Mouse (Mus musculus) stomach, postnatal 0 days (tissue): Measurements from ENCODE around the gene Ddi2. TPM values are rescaled to one million over a fixed set of nuclear protein-coding genes. Genes with fewer than 3 reads are reported as not detected.

Experiments used
- ATAC-seq: fragments of 200-750 bp; cut with Nextera tagmentation; 2 replicates; pipeline ENCODE4 v1.8.0; 2017; ENCODE audit not compliant: low FRiP score, low TSS enrichment
- DNase-seq: peaks from one replicate; pipeline ENCODE4 v3.0.0-alpha.2; 2016; ENCODE audit warnings: low spot score
- H3K27ac ChIP-seq: fragments of 300-500 bp; sonication (generic); replicated peaks from 2 replicates; pipeline ENCODE4 v1.5.1; 2014; ENCODE audit warnings: mild to moderate bottlenecking, control low read depth
- H3K27me3 ChIP-seq: fragments of 300-500 bp; sonication (generic); 2 replicates; pipeline ENCODE4 v1.6.1; 2014; ENCODE audit warnings: low read length; ENCODE audit not compliant: control insufficient read depth, insufficient read depth
- H3K36me3 ChIP-seq: fragments of 300-500 bp; sonication (generic); 2 replicates; pipeline ENCODE4 v1.6.1; 2014; ENCODE audit warnings: low read length, mixed read lengths; ENCODE audit not compliant: control insufficient read depth, insufficient read depth
- H3K4me1 ChIP-seq: fragments of 300-500 bp; sonication (generic); replicated peaks from 2 replicates; pipeline ENCODE4 v1.6.1; 2014; ENCODE audit warnings: antibody characterized with exemption; ENCODE audit not compliant: control insufficient read depth, insufficient read depth
- H3K4me2 ChIP-seq: fragments of 300-500 bp; sonication (generic); replicated peaks from 2 replicates; pipeline ENCODE4 v1.6.1; 2014; ENCODE audit warnings: low read depth, mild to moderate bottlenecking, control low read depth, moderate library complexity
- H3K4me3 ChIP-seq: fragments of 300-500 bp; sonication (generic); 2 replicates; pipeline ENCODE4 v1.5.1; 2014; ENCODE audit warnings: low read depth, low read length, control low read depth
- H3K9ac ChIP-seq: fragments of 300-500 bp; sonication (generic); 2 replicates; pipeline ENCODE4 v1.6.1; 2014; ENCODE audit warnings: mild to moderate bottlenecking, low read length, control low read depth, mixed read lengths
- H3K9me3 ChIP-seq: fragments of 300-500 bp; sonication (generic); 2 replicates; pipeline ENCODE4 v1.6.1; 2016; ENCODE audit warnings: low read length; ENCODE audit not compliant: control insufficient read depth
- CTCF ChIP-seq: IDR thresholded peaks from 2 replicates; pipeline ENCODE4 v1.5.1; 2016; ENCODE audit warnings: antibody characterized with exemption, low read depth, mild to moderate bottlenecking, moderate library complexity
- EP300 ChIP-seq: optimal IDR thresholded peaks from 2 replicates; pipeline ENCODE3; 2016; ENCODE audit warnings: antibody characterized with exemption
- WGBS: fragments of 180-500 bp; shearing (Covaris S2); extraction: QIAGEN DNeasy Blood & Tissue Kit; methylation state at CpG from one replicate; pipeline ENCODE4 v1.1.7; 2014; 5-methylcytosine and 5-hydroxymethylcytosine counted together
- polyA plus RNA-seq: library from polyadenylated mRNA; unstranded; fragments of >200 nt; fragmentation: Nextera tagmentation; extraction: Ambion mirVana; gene quantifications from 2 replicates; pipeline ENCODE4 v1.2.1, GENCODE M21; 2015

Ddi2 gene
- polyA plus RNA-seq, 1 experiment from 2014 or later: 14.4 TPM

DNA sequence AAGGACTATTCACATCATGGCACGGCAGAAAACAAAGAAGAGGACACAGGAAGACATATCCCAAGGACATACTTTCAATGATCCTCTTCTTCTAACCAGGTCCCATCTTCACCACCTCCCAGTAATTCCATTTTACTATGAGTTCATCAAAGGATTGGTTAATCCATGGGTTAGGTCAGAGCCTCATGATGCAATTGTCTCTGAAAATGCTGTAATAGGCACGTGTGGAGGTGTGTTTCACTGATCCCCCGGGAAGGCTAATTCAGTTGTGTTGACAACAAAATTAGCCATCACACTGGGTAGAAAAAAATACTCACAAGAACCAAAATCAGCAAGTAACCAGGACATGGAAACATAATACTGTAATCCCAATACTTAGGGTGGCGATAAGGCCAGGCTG lies 5.6 kb downstream of the Ddi2 start:
- H3K36me3 ChIP-seq: peaks cover 15% of the 10 kb centered on the region
- WGBS: 83% methylated on average over 4 of the region's 4 CpGs
- H3K27ac ChIP-seq: no peak overlapping the region
- TF ChIP-seq CTCF (no peak), EP300 (no peak)
- no peaks in the 10 kb centered on the region for H3K27me3 ChIP-seq
- H3K9me3 ChIP-seq: no peaks in the 10 kb centered on the region
- no peak overlapping the region for H3K4me2 ChIP-seq
- ATAC-seq (no peak), DNase-seq (no peak)
- H3K4me1 ChIP-seq: peaks cover 5% of the 10 kb centered on the region; the same call in 1 of the 2 replicates
- no peak overlapping the region for H3K9ac ChIP-seq
- H3K4me3 ChIP-seq: no peak overlapping the region

GRCm38 (mm10) chr4:141715027-141715426 lies 8.2 kb downstream of the Ddi2 start:
- TF ChIP-seq EP300 (no peak), CTCF (no peak)
- DNase-seq: no peak
- Histone ChIP-seq H3K4me2 (no peak overlapping the region), H3K4me3 (no peak overlapping the region), H3K9ac (no peak overlapping the region), H3K27ac (0 out of 2 replicates have a peak overlapping the region, but pooled peaks have one; percentile 40), H3K36me3 (peaks cover 24% of the 10 kb centered on the region), H3K27me3 (no peaks in the 10 kb centered on the region), H3K4me1 (peaks cover 3% of the 10 kb centered on the region; the same call in 1 of the 2 replicates), H3K9me3 (no peaks in the 10 kb centered on the region)
- ATAC-seq: no peak
- 65% methylated on average over 2 of the region's 2 CpGs for WGBS

- peaks cover 3% of the 10 kb centered on the region; the same call in 1 of the 2 replicates for H3K4me1 ChIP-seq
- no peak overlapping the region for H3K4me2 ChIP-seq
- peaks cover 19% of the 10 kb centered on the region for H3K36me3 ChIP-seq
- no peaks in the 10 kb centered on the region for H3K27me3 ChIP-seq
- TF ChIP-seq EP300: no peak
- TF ChIP-seq CTCF: no peak
- H3K9me3 ChIP-seq: no peaks in the 10 kb centered on the region
- H3K27ac ChIP-seq: no peak overlapping the region
- ATAC-seq (no peak), DNase-seq (no peak)
- no peak overlapping the region for H3K4me3 ChIP-seq
- no peak overlapping the region for H3K9ac ChIP-seq
- 77% methylated on average over 5 of the region's 5 CpGs for WGBS
These were observed 9.5 kb downstream of the Ddi2 start for GRCm38 (mm10) chr4:141713598-141714142.

DNA sequence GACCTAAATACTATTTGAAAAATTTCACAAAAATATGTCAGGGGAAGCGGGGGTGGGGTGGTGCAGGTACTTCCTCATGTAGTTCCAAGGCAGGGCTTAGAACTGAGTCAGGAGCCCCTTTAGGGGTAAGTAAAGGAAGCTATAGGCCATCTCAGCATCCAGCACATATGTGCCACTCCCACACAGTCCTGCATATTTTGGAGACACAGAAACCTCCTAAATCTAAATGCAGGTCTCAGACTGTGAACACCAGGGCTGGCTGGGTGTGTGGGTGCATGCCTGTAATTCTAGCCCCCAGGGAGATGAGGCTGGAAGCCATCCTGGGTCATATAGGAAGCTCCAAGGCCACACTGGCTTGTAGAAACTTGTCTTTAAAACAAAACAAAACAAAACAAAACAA lies 12.0 kb downstream of the Ddi2 start:
- no peaks in the 10 kb centered on the region for H3K27me3 ChIP-seq
- no peak overlapping the region for H3K4me3 ChIP-seq
- 94% methylated on average over 1 of the region's 1 CpGs for WGBS
- ATAC-seq (no peak), DNase-seq (no peak)
- H3K36me3 ChIP-seq: peaks cover 38% of the 10 kb centered on the region
- no peak for TF ChIP-seq CTCF
- TF ChIP-seq EP300: no peak
- peaks cover 3% of the 10 kb centered on the region; the same call in 1 of the 2 replicates for H3K4me1 ChIP-seq
- H3K9me3 ChIP-seq: no peaks in the 10 kb centered on the region
- H3K27ac ChIP-seq: no peak overlapping the region
- no peak overlapping the region for H3K4me2 ChIP-seq
- H3K9ac ChIP-seq: no peak overlapping the region

DNA sequence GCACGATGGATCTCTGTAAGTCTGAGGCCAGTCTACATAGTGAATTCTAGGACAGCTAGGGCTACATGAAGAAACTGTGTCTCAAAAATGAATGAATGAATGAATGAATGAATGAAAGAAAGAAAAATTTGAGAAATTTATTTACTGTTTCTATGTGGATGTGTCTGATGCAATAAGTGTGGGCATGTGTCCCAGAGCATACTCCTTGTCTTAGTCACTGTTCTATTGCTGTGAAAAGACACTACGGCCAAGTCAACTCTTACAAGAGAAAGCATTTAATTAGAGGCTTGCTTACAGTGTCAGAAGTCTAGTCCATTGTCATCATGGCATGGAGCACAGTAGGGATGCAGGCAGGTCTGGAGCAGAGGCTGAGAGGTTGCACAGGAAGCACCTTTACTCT lies 14.2 kb downstream of the Ddi2 start:
- peaks cover 46% of the 10 kb centered on the region for H3K36me3 ChIP-seq
- TF ChIP-seq CTCF (no peak), EP300 (no peak)
- no peak overlapping the region for H3K27ac ChIP-seq
- H3K4me1 ChIP-seq: no peaks in the 10 kb centered on the region
- H3K9me3 ChIP-seq: no peaks in the 10 kb centered on the region
- WGBS: 77% methylated on average over 2 of the region's 2 CpGs
- H3K27me3 ChIP-seq: no peaks in the 10 kb centered on the region
- no peak for ATAC-seq
- H3K4me3 ChIP-seq: no peak overlapping the region
- no peak for DNase-seq
- no peak overlapping the region for H3K4me2 ChIP-seq
- H3K9ac ChIP-seq: no peak overlapping the region

- no peaks in the 10 kb centered on the region for H3K9me3 ChIP-seq
- no peak overlapping the region for H3K27ac ChIP-seq
- H3K4me3 ChIP-seq: no peak overlapping the region
- H3K27me3 ChIP-seq: no peaks in the 10 kb centered on the region
- DNase-seq (no peak), ATAC-seq (no peak)
- H3K9ac ChIP-seq: no peak overlapping the region
- TF ChIP-seq CTCF (no peak), EP300 (no peak)
- H3K4me2 ChIP-seq: no peak overlapping the region
- WGBS: 84% methylated on average over 7 of the region's 7 CpGs
- peaks cover 45% of the 10 kb centered on the region for H3K36me3 ChIP-seq
- H3K4me1 ChIP-seq: no peaks in the 10 kb centered on the region
These were observed 15.2 kb downstream of the Ddi2 start for GRCm38 (mm10) chr4:141708005-141708404.
